Mouse (Mus musculus) MEL (cell line): ENCODE measurements around the gene Xpo1.

Experiments
- CTCF ChIP-seq, 3 experiments: IDR thresholded peaks in 2 of 3; conservative IDR thresholded peaks in 1 of 3; 2 replicates each; pipeline ENCODE4 v1.5.1; 2011 to 2012; ENCODE audit warnings: low read length in 3 of 3, low read depth in 2 of 3, mild to moderate bottlenecking in 2 of 3, improper control_type of control experiment in 1 of 3, inconsistent platforms in 1 of 3, mixed read lengths in 1 of 3, moderate library complexity in 1 of 3; ENCODE audit not compliant: control insufficient read depth in 1 of 3, insufficient read depth in 1 of 3, poor library complexity in 1 of 3, severe bottlenecking in 1 of 3
- EP300 ChIP-seq, 2 experiments: IDR thresholded peaks; 2 replicates each; pipeline ENCODE4 v1.6.1; 2011; ENCODE audit warnings: improper control_type of control experiment in 2 of 2, low read length in 2 of 2, low read depth in 1 of 2, mild to moderate bottlenecking in 1 of 2
- HCFC1 ChIP-seq: IDR thresholded peaks from 2 replicates; pipeline ENCODE4 v1.6.1; 2012; ENCODE audit warnings: low read depth, mild to moderate bottlenecking, inconsistent platforms, low read length, improper control_type of control experiment, moderate library complexity
- MAX ChIP-seq: IDR thresholded peaks from 2 replicates; pipeline ENCODE4 v1.6.1; 2011; ENCODE audit warnings: low read length, improper control_type of control experiment
- POLR2A ChIP-seq, 2 experiments: IDR thresholded peaks; 2 replicates each; pipeline ENCODE4 v1.6.1; 2011 to 2012; ENCODE audit warnings: low read length in 2 of 2, mild to moderate bottlenecking in 2 of 2, control low read depth in 1 of 2, improper control_type of control experiment in 1 of 2, low read depth in 1 of 2, moderate library complexity in 1 of 2; ENCODE audit not compliant: control insufficient read depth in 1 of 2, insufficient read depth in 1 of 2, poor library complexity in 1 of 2
- RAD21 ChIP-seq: IDR thresholded peaks from 2 replicates; pipeline ENCODE4 v1.6.1; 2011; ENCODE audit warnings: mild to moderate bottlenecking, low read depth, low read length, improper control_type of control experiment
- SMC3 ChIP-seq: IDR thresholded peaks from 2 replicates; pipeline ENCODE4 v1.6.1; 2011; ENCODE audit warnings: low read depth, low read length, improper control_type of control experiment
- ZC3H11A ChIP-seq: IDR thresholded peaks from 2 replicates; pipeline ENCODE4 v1.6.1; 2012; ENCODE audit warnings: low read depth, mild to moderate bottlenecking, inconsistent platforms, low read length, improper control_type of control experiment
- ZKSCAN1 ChIP-seq: IDR thresholded peaks from 2 replicates; pipeline ENCODE4 v1.6.1; 2012; ENCODE audit warnings: low read depth, mild to moderate bottlenecking, inconsistent platforms, low read length, improper control_type of control experiment, moderate library complexity
- ZNF384 ChIP-seq: IDR thresholded peaks from 2 replicates; pipeline ENCODE4 v1.6.1; 2012; ENCODE audit warnings: low read depth, mild to moderate bottlenecking, inconsistent platforms, low read length, improper control_type of control experiment

GRCm38 (mm10) chr11:23313496-23313895 lies 57.7 kb downstream of the Xpo1 start:
- TF ChIP-seq CTCF (IDR thresholded peaks at IDR 0.05 in 2 of 3, conservative IDR thresholded peaks at IDR 0.05 in 1 of 3; ENCODE audit: control insufficient read depth in 1 of 3, insufficient read depth in 1 of 3, low read depth in 2 of 3, low read length in 3 of 3, poor library complexity in 1 of 3, severe bottlenecking in 1 of 3) (no peak), RAD21 (no peak), ZNF384 (no peak), HCFC1 (no peak), EP300 (IDR thresholded peaks at IDR 0.05; ENCODE audit: low read depth in 1 of 2, low read length in 2 of 2) (peak; percentile 56 to 69), ZKSCAN1 (no peak), SMC3 (no peak), POLR2A (IDR thresholded peaks at IDR 0.05; ENCODE audit: control insufficient read depth in 1 of 2, insufficient read depth in 1 of 2, low read depth in 1 of 2, low read length in 2 of 2, poor library complexity in 1 of 2) (no peak), MAX (peak; percentile 85), ZC3H11A (no peak)
